Mouse (Mus musculus): Measurements from ENCODE around the gene Akap13.
"Not testable (repeated sequence)": the region's sequence is repeated elsewhere in the genome, so short reads cannot be mapped to it uniquely, and the experiment has no call there.

Akap13 gene

GRCm38 (mm10) chr7:75751161-75751803, 295.9 kb downstream of the Akap13 start:
- DNase-seq (ENCODE audit: extremely low read depth, insufficient read length, low spot score), result no peak

GRCm38 (mm10) chr7:75752442-75753191, 297.3 kb downstream of the Akap13 start:
- no peak for DNase-seq (ENCODE audit: extremely low read depth, insufficient read length, low spot score)

GRCm38 (mm10) chr7:75753192-75753783, 298.0 kb downstream of the Akap13 start:
- no peak for DNase-seq (ENCODE audit: extremely low read depth, insufficient read length, low spot score)

- DNase-seq (ENCODE audit: extremely low read depth, insufficient read length, low spot score), result no peak
These were observed 299.5 kb downstream of the Akap13 start for GRCm38 (mm10) chr7:75754587-75755499.

- DNase-seq (ENCODE audit: extremely low read depth, insufficient read length, low spot score), result no peak
These were observed 300.6 kb downstream of the Akap13 start for GRCm38 (mm10) chr7:75755861-75756449.

- no peak for DNase-seq (ENCODE audit: extremely low read depth, insufficient read length, low spot score)
These were observed 304.7 kb downstream of the Akap13 start for GRCm38 (mm10) chr7:75759992-75760514.

- not testable (repeated sequence) for DNase-seq (ENCODE audit: extremely low read depth, insufficient read length, low spot score)
These were observed 305.5 kb downstream of the Akap13 start for GRCm38 (mm10) chr7:75760661-75761319.

GRCm38 (mm10) chr7:75762225-75762624, 306.9 kb downstream of the Akap13 start:
- DNase-seq (ENCODE audit: extremely low read depth, insufficient read length, low spot score), result not testable (repeated sequence)

- not testable (repeated sequence) for DNase-seq (ENCODE audit: extremely low read depth, insufficient read length, low spot score)
These were observed 311.9 kb downstream of the Akap13 start for GRCm38 (mm10) chr7:75767080-75767769.

GRCm38 (mm10) chr7:75768169-75768568, 312.8 kb downstream of the Akap13 start:
- no peak for DNase-seq (ENCODE audit: extremely low read depth, insufficient read length, low spot score)

GRCm38 (mm10) chr7:75769909-75770308, 314.6 kb downstream of the Akap13 start:
- DNase-seq (ENCODE audit: extremely low read depth, insufficient read length, low spot score), result no peak

GRCm38 (mm10) chr7:75774095-75775078, 319.1 kb downstream of the Akap13 start:
- DNase-seq (ENCODE audit: extremely low read depth, insufficient read length, low spot score), result not testable (repeated sequence)

GRCm38 (mm10) chr7:75778053-75778452, 322.7 kb downstream of the Akap13 start:
- no peak for DNase-seq (ENCODE audit: extremely low read depth, insufficient read length, low spot score)

GRCm38 (mm10) chr7:75780812-75781211, 325.5 kb downstream of the Akap13 start:
- DNase-seq (ENCODE audit: extremely low read depth, insufficient read length, low spot score), result no peak

- no peak for DNase-seq (ENCODE audit: extremely low read depth, insufficient read length, low spot score)
These were observed 326.1 kb downstream of the Akap13 start for GRCm38 (mm10) chr7:75781298-75781947.

GRCm38 (mm10) chr7:75781948-75782722, 326.8 kb downstream of the Akap13 start:
- DNase-seq (ENCODE audit: extremely low read depth, insufficient read length, low spot score), result peak; percentile 92

- DNase-seq (ENCODE audit: extremely low read depth, insufficient read length, low spot score), result no peak
These were observed 327.3 kb downstream of the Akap13 start for GRCm38 (mm10) chr7:75782723-75783011.
